Mouse (Mus musculus): ENCODE measurements around the gene Rbm20. TPM values are rescaled to one million over a fixed set of nuclear protein-coding genes. Genes with fewer than 3 reads are reported as not detected.
"Not testable (repeated sequence)": the region's sequence is repeated elsewhere in the genome, so short reads cannot be mapped to it uniquely, and the experiment has no call there.

The Rbm20 gene
- total and polyA plus RNA-seq, 2 experiments from 2014 or later = 1.4 to 3.4 TPM

GRCm38 (mm10) chr19:53649361-53649760 lies 27.7 kb upstream of the Rbm20 start:
- Histone ChIP-seq H3K9ac (no peak overlapping the region), H3K36me3 (ENCODE audit: insufficient read depth) (peaks cover 21% of the 10 kb centered on the region), H3K27ac (ENCODE audit: low read depth, low read length) (no peak overlapping the region), H3K27me3 (ENCODE audit: insufficient read depth, low read length) (no peaks in the 10 kb centered on the region), H3K4me3 (ENCODE audit: low read depth, low read length) (no peak overlapping the region), H3K4me1 (ENCODE audit: insufficient read depth) (no peaks in the 10 kb centered on the region), H3K4me2 (ENCODE audit: low read depth) (no peak overlapping the region), H3K9me3 (ENCODE audit: low read length) (no peaks in the 10 kb centered on the region)
- ATAC-seq (peak; percentile 46), DNase-seq (peak; percentile 36)
- peak; percentile 68 for TF ChIP-seq CTCF (IDR thresholded peaks at IDR 0.05; ENCODE audit: low read depth)
- WGBS = 76% methylated on average over 6 of the region's 6 CpGs

GRCm38 (mm10) chr19:53649802-53650201 lies 27.3 kb upstream of the Rbm20 start:
- Histone ChIP-seq H3K9me3 (ENCODE audit: low read length) (no peaks in the 10 kb centered on the region), H3K4me1 (ENCODE audit: insufficient read depth) (no peaks in the 10 kb centered on the region), H3K4me2 (ENCODE audit: low read depth) (no peak overlapping the region), H3K9ac (no peak overlapping the region), H3K4me3 (ENCODE audit: low read depth, low read length) (no peak overlapping the region), H3K27ac (ENCODE audit: low read depth, low read length) (no peak overlapping the region), H3K36me3 (ENCODE audit: insufficient read depth) (peaks cover 21% of the 10 kb centered on the region), H3K27me3 (ENCODE audit: insufficient read depth, low read length) (no peaks in the 10 kb centered on the region)
- no peak for TF ChIP-seq CTCF (IDR thresholded peaks at IDR 0.05; ENCODE audit: low read depth)
- WGBS = 70% methylated on average over 5 of the region's 5 CpGs
- no peak for DNase-seq
- ATAC-seq = no peak

- Histone ChIP-seq H3K27ac (ENCODE audit: low read depth, low read length) (no peak overlapping the region), H3K27me3 (ENCODE audit: insufficient read depth, low read length) (no peaks in the 10 kb centered on the region), H3K9me3 (ENCODE audit: low read length) (no peaks in the 10 kb centered on the region), H3K4me3 (ENCODE audit: low read depth, low read length) (no peak overlapping the region), H3K36me3 (ENCODE audit: insufficient read depth) (peaks cover 11% of the 10 kb centered on the region), H3K9ac (no peak overlapping the region), H3K4me1 (ENCODE audit: insufficient read depth) (no peaks in the 10 kb centered on the region), H3K4me2 (ENCODE audit: low read depth) (no peak overlapping the region)
- no peak for TF ChIP-seq CTCF (IDR thresholded peaks at IDR 0.05; ENCODE audit: low read depth)
- no peak for DNase-seq
- WGBS = 88% methylated on average over 7 of the region's 7 CpGs
- ATAC-seq = no peak
Measured at GRCm38 (mm10) chr19:53650921-53651320, 26.2 kb upstream of the Rbm20 start.

GRCm38 (mm10) chr19:53652267-53652666 lies 24.8 kb upstream of the Rbm20 start:
- no peak for TF ChIP-seq CTCF (IDR thresholded peaks at IDR 0.05; ENCODE audit: low read depth)
- no peak for ATAC-seq
- 62% methylated on average over 9 of the region's 9 CpGs for WGBS
- no peak for DNase-seq
- H3K27ac ChIP-seq (ENCODE audit: low read depth, low read length) = no peak overlapping the region
- no peaks in the 10 kb centered on the region for H3K9me3 ChIP-seq (ENCODE audit: low read length)
- H3K4me3 ChIP-seq (ENCODE audit: low read depth, low read length) = no peak overlapping the region
- 0 out of 2 replicates have a peak, but pooled peaks cover 2% of the 10 kb centered on the region for H3K36me3 ChIP-seq (ENCODE audit: insufficient read depth)
- H3K4me1 ChIP-seq (ENCODE audit: insufficient read depth) = no peaks in the 10 kb centered on the region
- no peak overlapping the region for H3K4me2 ChIP-seq (ENCODE audit: low read depth)
- H3K9ac ChIP-seq = no peak overlapping the region
- H3K27me3 ChIP-seq (ENCODE audit: insufficient read depth, low read length) = no peaks in the 10 kb centered on the region

DNA sequence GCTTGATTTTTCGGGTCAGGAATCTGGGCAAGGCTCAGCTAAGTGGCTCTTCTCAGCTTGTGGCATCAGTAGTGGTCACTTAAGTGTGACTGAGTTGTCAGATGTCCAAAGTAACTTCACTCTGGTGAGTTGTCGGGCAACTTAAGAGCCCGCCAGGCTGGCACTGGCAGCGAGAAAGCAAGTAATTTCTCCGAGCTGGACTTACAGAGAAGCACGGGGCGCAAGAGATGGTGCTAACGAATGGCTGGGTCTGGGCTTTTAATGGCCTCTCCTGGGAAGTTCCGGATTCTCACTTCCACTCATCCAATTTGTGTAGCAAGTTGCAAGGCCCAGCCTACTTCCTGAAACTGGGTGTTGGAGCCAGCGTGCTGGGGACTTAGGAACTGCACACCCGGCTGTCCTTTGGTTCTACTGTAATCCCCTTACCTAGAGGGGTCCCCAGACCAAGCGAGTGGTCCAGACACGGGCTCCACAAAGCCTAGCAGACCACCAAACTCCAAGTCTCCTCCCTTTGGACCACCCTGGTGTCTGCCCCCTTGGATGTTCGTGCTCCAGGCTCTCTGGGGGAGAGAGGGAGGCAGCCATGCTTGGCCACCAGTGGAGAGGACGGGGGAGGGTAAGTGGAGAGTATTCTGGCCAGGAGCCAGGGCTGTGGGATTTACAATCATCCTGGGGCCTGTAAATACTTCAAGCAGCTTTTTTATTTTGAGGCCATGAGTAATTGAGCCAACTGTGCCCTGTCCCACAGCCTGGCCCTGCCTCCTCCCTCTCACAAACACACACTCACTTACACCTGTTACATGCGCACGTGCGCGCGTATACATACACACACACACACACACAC lies 23.3 kb upstream of the Rbm20 start:
- H3K36me3 ChIP-seq (ENCODE audit: insufficient read depth) = no peaks in the 10 kb centered on the region
- DNase-seq (no peak), ATAC-seq (no peak)
- H3K4me1 ChIP-seq (ENCODE audit: insufficient read depth) = no peaks in the 10 kb centered on the region
- H3K27me3 ChIP-seq (ENCODE audit: insufficient read depth, low read length) = no peaks in the 10 kb centered on the region
- no peaks in the 10 kb centered on the region for H3K9me3 ChIP-seq (ENCODE audit: low read length)
- no peak overlapping the region for H3K4me2 ChIP-seq (ENCODE audit: low read depth)
- H3K27ac ChIP-seq (ENCODE audit: low read depth, low read length) = no peak overlapping the region
- WGBS = 53% methylated on average over 20 of the region's 20 CpGs
- H3K9ac ChIP-seq = no peak overlapping the region
- H3K4me3 ChIP-seq (ENCODE audit: low read depth, low read length) = no peak overlapping the region
- TF ChIP-seq CTCF (IDR thresholded peaks at IDR 0.05; ENCODE audit: low read depth) = no peak

DNA sequence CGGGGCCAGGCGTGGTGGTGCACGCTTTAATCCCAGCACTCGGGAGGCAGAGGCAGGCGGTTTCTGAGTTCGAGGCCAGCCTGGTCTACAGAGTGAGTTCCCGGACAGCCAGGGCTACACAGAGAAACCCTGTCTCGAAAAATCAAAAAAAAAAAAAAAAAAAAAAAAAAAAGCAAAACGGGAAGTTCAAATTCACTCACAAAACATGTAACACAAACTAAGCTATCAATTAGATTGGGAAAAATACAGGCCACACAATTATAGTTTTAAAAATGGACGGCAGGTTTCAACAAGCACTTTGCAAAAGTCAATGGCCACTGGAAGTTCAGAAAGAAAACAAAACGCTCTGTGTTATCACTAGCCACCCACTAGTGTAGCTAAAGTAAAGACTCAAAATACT lies 20.7 kb upstream of the Rbm20 start:
- not testable (repeated sequence) for H3K36me3 ChIP-seq (ENCODE audit: insufficient read depth); H3K4me2 ChIP-seq (ENCODE audit: low read depth); H3K27ac ChIP-seq (ENCODE audit: low read depth, low read length); H3K27me3 ChIP-seq (ENCODE audit: insufficient read depth, low read length); H3K9ac ChIP-seq; ATAC-seq; H3K9me3 ChIP-seq (ENCODE audit: low read length); H3K4me3 ChIP-seq (ENCODE audit: low read depth, low read length); DNase-seq; H3K4me1 ChIP-seq (ENCODE audit: insufficient read depth)
- 91% methylated on average over 11 of the region's 11 CpGs for WGBS

- Histone ChIP-seq H3K36me3 (ENCODE audit: insufficient read depth) (no peaks in the 10 kb centered on the region), H3K27ac (ENCODE audit: low read depth, low read length) (no peak overlapping the region), H3K4me2 (ENCODE audit: low read depth) (no peak overlapping the region), H3K27me3 (ENCODE audit: insufficient read depth, low read length) (no peaks in the 10 kb centered on the region), H3K9me3 (ENCODE audit: low read length) (no peaks in the 10 kb centered on the region), H3K4me1 (ENCODE audit: insufficient read depth) (no peaks in the 10 kb centered on the region), H3K9ac (no peak overlapping the region), H3K4me3 (ENCODE audit: low read depth, low read length) (no peak overlapping the region)
- TF ChIP-seq CTCF (IDR thresholded peaks at IDR 0.05; ENCODE audit: low read depth) = no peak
- DNase-seq (no peak), ATAC-seq (no peak)
- 91% methylated on average over 5 of the region's 5 CpGs for WGBS
Measured at GRCm38 (mm10) chr19:53657437-53657836, 19.7 kb upstream of the Rbm20 start.

Data from forebrain, postnatal 0 days (tissue).